Mouse (Mus musculus): Measurements from ENCODE around the gene Fbxl19. TPM values are rescaled to one million over a fixed set of nuclear protein-coding genes. Genes with fewer than 3 reads are reported as not detected.
A peak's percentile ranks its signal among the peaks of the same experiment; 100 is the strongest.

Gene Fbxl19
- total RNA-seq, 4 experiments from 2014 or later, result 52.2 to 65.5 (median 56.3) TPM

DNA sequence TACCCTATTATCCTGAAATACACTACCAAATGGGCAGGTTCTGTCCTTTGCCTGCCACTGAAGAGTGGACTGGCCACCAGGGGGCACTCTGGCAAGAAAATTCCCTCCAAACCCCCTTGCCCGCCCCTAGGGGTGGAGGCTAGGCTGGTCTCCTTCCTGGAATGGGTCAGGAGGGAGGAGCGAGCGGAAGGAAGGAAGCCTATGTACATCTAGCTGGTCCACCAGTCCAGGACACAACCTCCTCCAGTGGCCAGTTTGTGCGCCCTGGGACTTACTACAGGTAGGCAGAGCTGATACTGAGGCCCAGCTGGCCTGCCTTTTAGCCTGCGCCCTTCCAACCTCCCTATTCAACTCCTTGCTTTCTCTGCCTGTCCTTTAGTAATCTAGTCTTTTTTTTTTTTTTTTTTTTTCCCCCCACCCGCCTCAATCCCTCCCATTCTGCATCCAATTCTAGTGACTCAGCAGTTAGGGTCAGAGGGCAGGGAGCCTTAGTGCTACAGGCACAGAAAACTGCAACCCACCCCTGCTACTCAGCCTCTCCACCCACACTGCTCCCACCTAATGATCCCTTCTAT lies 56.2 kb downstream of the Fbxl19 start, which contains the start of gene Hsd3b7:
Gene Hsd3b7 (plus strand): TSS at position 170 of the 575 bp plus-strand sequence.
- peak; percentile 82 to 89 for DNase-seq (ENCODE audit: low spot score in 2 of 2)

DNA sequence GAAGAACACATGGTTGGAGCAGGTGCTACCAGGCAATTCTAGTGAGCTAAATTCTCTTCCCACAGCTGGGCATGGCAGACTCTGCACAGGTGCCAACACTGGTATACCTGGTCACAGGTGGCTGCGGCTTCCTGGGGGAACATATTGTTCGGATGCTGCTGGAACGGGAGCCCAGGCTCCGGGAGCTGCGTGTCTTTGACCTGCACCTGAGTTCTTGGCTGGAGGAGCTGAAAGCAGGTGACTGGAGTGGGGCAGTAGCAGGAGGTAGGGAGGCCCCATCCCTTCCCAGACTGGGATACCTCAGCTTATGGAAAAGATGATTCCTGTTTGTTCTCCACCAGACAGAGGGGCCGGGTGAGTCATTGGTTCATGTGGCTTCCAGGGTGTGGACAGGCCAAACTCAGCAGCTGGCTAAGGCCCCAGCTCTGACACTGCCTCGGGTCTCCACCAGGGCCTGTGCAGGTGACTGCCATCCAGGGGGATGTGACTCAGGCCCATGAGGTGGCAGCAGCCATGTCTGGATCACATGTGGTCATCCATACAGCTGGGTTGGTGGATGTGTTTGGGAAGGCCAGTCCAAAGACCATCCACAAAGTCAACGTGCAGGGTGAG lies 56.8 kb downstream of the Fbxl19 start:
- DNase-seq (ENCODE audit: low spot score in 2 of 2), result no peak

DNA sequence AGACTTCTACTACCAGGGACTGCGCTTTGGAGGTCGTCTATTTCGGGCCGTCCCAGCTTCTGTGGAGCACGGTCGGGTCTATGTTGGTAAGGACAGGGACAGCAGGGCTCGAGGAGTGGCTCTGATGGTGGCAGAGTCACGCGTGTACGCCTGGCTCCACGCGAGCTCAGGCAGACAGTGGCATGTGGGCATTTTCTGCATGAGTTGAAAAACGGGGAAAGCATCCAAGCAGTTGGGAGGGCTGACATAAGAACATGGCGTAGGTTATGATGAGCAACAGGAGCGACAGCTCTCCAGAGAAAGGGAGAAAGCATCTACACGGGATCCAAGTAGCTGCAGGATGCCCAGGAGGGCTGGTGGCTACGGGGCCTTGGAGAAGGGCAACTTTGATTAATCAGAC lies 58.0 kb downstream of the Fbxl19 start:
- no peak for DNase-seq (ENCODE audit: low spot score in 2 of 2)

DNA sequence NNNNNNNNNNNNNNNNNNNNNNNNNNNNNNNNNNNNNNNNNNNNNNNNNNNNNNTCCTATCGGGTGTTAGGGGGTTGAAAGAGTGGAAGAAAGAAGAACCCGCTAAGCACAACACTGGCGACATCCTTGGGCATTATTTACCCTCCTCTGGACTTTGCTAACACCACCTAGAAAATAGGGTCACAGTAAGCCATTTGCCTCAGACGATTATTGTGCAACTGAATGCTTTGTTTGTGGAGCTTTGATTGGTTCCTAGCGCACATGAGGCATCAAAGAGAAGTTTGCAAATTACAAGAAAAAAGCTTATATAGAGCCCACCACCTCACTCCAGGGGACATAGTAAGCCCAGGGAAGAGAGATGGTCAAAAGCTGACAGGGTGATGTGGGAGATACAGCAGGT lies 64.5 kb downstream of the Fbxl19 start:
- DNase-seq (ENCODE audit: low spot score in 2 of 2), result no peak

DNA sequence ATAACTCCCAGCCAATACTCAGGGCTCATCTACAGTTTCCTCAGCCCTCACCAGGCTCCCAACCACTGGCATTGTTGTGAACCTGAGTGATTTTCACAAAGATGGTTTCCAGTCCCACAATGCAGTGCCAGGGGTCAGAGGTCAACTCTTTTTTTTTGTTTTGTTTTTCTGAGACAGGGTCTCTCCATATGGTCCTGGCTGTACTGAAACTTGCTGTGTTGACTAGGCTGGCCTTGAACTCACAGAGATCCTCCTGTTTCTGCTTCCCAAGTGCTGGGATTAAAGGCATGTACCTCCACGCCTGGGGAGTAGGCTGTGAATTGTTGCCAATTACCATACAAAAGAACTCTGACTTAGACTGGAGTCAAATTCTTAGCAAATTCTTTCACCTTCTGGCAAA lies 65.5 kb downstream of the Fbxl19 start:
- DNase-seq (ENCODE audit: low spot score in 2 of 2), result no peak

DNA sequence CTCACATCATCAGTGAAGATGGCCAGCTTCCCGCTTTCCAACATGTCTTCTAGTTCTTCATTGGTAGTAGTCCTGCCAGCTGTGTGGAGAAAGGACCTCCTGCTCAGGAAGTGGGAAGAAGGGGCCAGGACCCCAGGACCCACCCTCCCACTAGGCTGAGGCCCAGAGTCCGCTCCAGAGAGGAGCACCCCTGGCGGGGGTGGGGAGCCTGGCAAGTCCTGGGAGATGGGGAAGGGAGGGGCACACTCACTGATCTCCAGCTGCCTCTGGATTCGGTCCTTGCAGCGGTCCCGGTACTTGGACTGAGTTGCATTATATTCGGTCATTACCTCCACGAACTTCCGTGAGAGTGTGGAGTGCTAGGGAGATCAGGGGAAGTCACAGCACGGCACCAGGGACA lies 66.3 kb downstream of the Fbxl19 start:
- no peak for DNase-seq (ENCODE audit: low spot score in 2 of 2)

DNA sequence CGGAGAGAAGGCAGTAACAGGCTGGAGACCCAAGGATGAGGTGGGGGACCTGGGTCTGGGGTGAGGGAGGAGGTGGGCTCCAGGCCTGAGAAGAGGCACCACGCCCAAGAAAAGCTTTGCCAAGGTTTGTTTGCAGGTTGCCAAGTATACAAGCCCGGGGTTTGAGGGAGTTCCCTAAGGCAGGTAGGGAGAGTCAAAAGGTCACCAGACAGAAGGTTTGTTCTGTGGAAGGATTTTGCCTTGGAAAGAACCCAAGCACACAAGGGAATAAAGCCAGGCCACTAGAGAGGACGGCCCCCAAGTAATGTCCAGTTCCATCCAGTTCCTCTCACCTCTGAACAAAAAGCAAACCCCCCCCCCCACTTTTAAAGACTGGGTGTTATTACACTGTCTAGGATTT lies 66.9 kb downstream of the Fbxl19 start:
- DNase-seq (ENCODE audit: low spot score in 2 of 2), result no peak

DNA sequence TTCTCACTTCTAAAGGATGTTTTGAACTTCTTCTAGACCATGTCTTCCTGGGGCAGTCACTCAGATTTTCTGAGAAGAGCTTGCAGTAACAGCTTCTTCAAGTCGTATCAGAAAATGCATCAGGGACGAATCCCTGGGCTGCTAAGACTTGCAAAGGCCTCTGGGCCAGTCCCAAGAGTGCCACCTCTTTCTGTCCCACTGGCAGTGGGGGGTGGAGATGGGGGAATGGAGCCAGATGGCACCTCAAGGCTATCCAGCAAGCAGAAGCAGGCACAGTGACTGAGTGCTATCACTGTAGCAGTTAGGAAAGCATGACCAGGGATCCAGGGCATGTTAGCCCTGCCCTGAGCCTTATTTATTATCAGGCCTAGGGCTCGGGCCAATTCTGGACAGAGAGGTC lies 67.9 kb downstream of the Fbxl19 start:
- no peak for DNase-seq (ENCODE audit: low spot score in 2 of 2)

DNA sequence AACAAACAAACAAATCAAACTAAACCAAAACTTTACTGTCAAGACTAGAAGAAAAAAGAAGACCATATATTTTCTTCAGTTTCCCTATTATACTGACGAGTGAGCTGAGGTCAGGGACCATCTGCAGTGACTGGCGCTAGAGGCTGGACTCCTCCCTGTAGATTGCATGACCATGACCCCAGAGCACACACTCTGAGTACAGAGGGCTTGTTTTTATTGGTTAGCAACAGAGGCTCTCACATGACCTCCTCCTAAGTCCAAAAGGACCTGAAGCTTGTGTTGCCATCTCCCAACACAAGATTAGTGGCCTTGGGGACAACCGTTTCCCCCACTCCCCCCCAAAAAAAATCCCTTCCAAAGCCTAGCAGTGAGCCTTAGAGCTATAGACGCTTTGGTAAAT lies 69.5 kb downstream of the Fbxl19 start:
- DNase-seq (ENCODE audit: low spot score in 2 of 2), result no peak

DNA sequence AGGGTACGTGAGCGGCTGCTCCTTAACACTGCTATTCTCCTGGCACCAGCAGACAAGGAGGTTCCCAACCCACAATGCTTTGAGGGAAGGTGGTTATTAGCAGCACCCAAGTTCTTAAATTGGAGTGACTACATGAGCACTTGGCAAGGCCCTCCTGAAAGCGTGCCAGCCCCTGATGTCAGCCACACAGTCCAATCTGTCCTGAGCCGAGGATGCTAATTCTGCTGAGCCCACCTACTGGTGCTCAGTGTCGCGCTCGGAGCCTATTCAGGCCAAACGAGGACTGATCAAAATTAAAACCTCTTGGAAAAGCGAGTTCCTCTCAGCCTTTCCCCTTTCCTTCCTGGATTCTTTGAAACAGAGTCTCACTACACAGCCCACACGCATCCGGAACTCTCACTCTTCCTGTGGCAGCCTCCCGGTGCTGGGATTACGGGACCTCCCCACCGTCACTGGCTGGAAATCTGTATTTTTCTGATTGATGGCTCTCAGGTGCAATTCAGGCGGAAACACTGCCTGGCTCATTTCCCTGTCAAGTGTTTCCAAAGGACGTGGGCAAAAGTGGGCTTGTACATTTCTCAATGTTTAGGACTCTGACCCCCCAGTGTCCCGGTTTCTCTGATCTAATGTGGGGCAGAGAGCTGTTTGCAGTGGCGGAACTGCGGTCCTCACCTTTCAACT lies 70.0 kb downstream of the Fbxl19 start:
- peak; percentile 77 to 83 for DNase-seq (ENCODE audit: low spot score in 2 of 2)

DNA sequence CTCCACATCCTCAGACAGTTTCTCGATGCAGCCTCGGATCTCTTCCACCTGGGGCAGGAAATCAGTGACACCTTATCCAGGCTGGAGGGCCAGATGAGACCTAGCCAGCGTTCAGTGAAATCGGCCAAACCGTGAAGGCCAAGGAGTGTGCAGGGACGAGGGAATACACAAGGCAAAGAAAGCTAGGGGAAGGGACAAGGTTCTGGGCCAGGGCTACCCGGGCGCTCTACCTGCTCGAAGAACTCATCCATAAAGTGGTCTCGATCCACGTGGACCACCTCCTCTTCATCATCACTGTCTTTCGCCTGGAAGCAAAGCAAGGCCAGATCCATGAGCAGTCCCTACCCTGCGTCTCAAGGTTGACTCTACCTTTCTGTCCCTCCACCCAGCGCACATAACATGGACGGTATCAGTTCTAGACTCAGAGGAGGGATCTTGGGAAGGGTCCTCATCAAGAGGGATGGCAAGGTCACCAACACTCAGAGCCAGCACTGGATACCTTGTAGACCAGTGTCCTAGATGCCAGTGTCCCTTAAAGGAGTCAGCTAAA lies 70.8 kb downstream of the Fbxl19 start:
- no peak for DNase-seq (ENCODE audit: low spot score in 2 of 2)

DNA sequence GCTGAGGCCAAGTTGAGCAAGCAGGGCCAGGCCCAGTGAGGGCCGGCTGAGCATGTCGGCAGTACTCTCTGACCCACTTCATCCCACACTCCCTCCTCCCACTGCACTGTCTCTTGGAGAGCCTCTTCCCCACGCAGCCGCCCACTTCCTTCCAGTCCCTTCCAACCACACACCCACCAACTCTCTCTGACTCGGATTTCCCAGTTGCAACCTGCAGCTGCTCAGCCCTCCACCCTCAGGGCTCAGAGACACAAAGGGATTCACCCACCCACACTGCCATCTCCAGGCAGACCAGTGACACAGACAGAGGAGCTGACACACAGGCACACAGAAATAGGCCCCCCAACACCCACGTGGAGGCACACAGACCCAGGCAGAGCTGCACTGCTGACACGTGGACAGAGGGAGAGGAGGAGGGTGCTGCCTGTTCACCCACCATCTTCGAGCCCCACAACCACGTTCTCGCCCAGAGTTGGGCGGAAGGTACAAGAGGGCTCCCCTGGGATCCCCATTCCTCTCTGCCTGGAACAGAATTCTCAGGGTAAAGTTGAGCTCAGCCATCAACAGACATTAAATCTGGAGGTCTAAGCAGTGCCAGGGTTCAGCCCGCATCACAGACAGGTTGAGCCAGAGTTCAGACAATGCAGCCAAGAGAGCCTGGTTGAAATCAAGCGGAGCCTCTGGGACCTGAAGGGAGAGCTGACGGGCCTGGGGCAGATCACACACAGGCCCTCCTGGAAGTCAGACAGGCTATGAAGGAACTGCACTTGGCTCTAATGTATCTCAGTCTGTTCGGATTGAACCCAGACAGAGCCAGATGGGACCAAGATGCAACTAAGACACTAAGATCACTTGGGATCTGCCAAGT lies 71.8 kb downstream of the Fbxl19 start:
- peak; percentile 60 to 84 for DNase-seq (ENCODE audit: low spot score in 2 of 2)

DNA sequence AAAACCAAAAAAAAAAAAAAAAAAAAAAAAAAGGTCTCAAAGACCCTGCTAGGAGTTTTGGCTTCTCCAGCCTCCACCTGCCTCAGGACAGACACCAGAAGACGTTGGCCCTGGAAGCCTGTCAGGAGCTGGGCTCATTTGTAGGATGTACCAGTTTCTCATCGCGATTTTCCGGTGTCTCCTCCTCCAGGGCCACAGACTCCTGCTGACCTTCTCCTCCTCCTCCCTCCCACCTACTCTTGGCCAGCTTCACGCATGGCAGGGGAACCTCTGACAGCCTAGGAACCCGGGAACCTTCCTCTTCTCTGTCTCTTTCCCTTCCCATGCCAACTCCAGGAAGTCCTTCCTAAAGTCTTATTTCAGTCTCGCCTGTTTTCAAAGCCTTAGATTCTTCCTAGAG lies 72.7 kb downstream of the Fbxl19 start:
- DNase-seq (ENCODE audit: low spot score in 2 of 2), result no peak

DNA sequence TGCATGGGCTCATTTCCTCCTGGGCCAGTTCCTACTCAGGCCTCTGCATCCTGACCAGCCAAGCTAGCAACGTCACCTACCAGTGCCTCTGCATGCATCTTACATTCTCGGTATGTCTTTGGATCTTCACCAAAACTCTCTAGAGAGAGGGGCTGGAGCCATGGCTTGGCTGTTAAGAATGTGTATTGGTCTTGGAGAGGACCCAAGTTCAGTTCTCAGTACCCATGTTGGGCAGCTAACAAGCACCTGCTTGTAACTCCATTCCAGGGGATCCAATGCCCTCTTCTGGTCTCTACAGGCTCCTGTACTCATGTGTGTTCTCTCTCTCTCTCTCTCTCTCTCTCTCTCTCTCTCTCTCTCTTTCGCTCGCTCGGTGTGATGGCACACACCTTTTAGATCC lies 73.4 kb downstream of the Fbxl19 start:
- no peak for DNase-seq (ENCODE audit: low spot score in 2 of 2)

Small RNA genes within 50 kb of the gene (microRNA-seq; reads per million reads assigned to microRNA genes)
- gene Mir762, result 0 reads per million in 2 experiments

Other genes starting within 250 kb of the Fbxl19 start
- 100 to 1,000 TPM; 118 to 139 (median 120) TPM for gene Srcap, start 232.6 kb upstream of the Fbxl19 start, total RNA-seq (2022)
- gene Gm42715, start 225.0 kb upstream of the Fbxl19 start, total RNA-seq (2022), result 10 to 100 TPM in 1 of 4 experiments, 1 to 10 TPM in 3; 8.1 to 17.1 (median 9.6) TPM
- 1 to 10 TPM in 1 of 4 experiments, under 1 TPM in 1, not detected in 2; 0.78 to 1.7 TPM for gene Tmem265, start 183.2 kb upstream of the Fbxl19 start, total RNA-seq (2022)
- 10 to 100 TPM; 74.1 to 82.6 (median 79.2) TPM for gene Phkg2, start 171.2 kb upstream of the Fbxl19 start, total RNA-seq (2022)
- 10 to 100 TPM in 2 of 4 experiments, 1 to 10 TPM in 2; 7.7 to 12.8 (median 10.1) TPM for gene Ccdc189, start 155.9 kb upstream of the Fbxl19 start, total RNA-seq (2022)
- gene Rnf40, start 155.8 kb upstream of the Fbxl19 start, total RNA-seq (2022), result 10 to 100 TPM; 70.0 to 79.2 (median 72.7) TPM
- 10 to 100 TPM; 21.7 to 22.6 (median 22.1) TPM for gene Zfp629, start 128.7 kb upstream of the Fbxl19 start, total RNA-seq (2022)
- gene Bcl7c, start 35.6 kb upstream of the Fbxl19 start, total RNA-seq (2022), result 10 to 100 TPM; 26.5 to 38.4 (median 31.9) TPM
- 1 to 10 TPM; 3.1 to 5.2 (median 3.5) TPM for gene Ctf1, start 31.8 kb upstream of the Fbxl19 start, total RNA-seq (2022)
- gene Ctf2, start 12.4 kb upstream of the Fbxl19 start, total RNA-seq (2022), result not detected
- 10 to 100 TPM; 25.8 to 30.7 (median 29.4) TPM for gene Orai3, start 25.3 kb downstream of the Fbxl19 start, total RNA-seq (2022)
- 10 to 100 TPM; 46.6 to 56.4 (median 48.7) TPM for gene Setd1a, start 32.1 kb downstream of the Fbxl19 start, total RNA-seq (2022)
- 1 to 10 TPM; 2.0 to 5.7 (median 2.3) TPM for gene Gm49388, start 41.1 kb downstream of the Fbxl19 start, total RNA-seq (2022)
- gene Hsd3b7, start 56.1 kb downstream of the Fbxl19 start, total RNA-seq (2022), result 10 to 100 TPM in 2 of 4 experiments, 1 to 10 TPM in 2; 4.8 to 12.2 (median 10.7) TPM
- 10 to 100 TPM; 61.0 to 86.0 (median 77.0) TPM for gene Stx4a, start 79.8 kb downstream of the Fbxl19 start, total RNA-seq (2022)
- 100 to 1,000 TPM; 344 to 361 (median 348) TPM for gene Stx1b, start 80.0 kb downstream of the Fbxl19 start, total RNA-seq (2022)
- 10 to 100 TPM; 34.5 to 36.5 (median 35.0) TPM for gene Zfp646, start 131.7 kb downstream of the Fbxl19 start, total RNA-seq (2022)
- 10 to 100 TPM; 19.2 to 23.8 (median 22.9) TPM for gene Zfp668, start 132.3 kb downstream of the Fbxl19 start, total RNA-seq (2022)
- gene Prss53, start 146.4 kb downstream of the Fbxl19 start, total RNA-seq (2022), result 1 to 10 TPM; 2.0 to 4.0 (median 2.8) TPM
- gene Gm21974, start 150.9 kb downstream of the Fbxl19 start, total RNA-seq (2022), result not detected
- 10 to 100 TPM; 23.8 to 36.6 (median 31.8) TPM for gene Vkorc1, start 151.1 kb downstream of the Fbxl19 start, total RNA-seq (2022)
- 10 to 100 TPM; 42.0 to 45.2 (median 42.2) TPM for gene Bckdk, start 159.5 kb downstream of the Fbxl19 start, total RNA-seq (2022)
- gene Kat8, start 168.0 kb downstream of the Fbxl19 start, total RNA-seq (2022), result 10 to 100 TPM; 28.5 to 38.3 (median 34.5) TPM
- under 1 TPM; 0.18 to 0.98 (median 0.46) TPM for gene Prss8, start 185.6 kb downstream of the Fbxl19 start, total RNA-seq (2022)
- gene Prss36, start 202.2 kb downstream of the Fbxl19 start, total RNA-seq (2022), result 10 to 100 TPM in 1 of 4 experiments, 1 to 10 TPM in 3; 8.0 to 12.7 (median 9.1) TPM
- gene Fus, start 222.9 kb downstream of the Fbxl19 start, total RNA-seq (2022), result 100 to 1,000 TPM; 328 to 387 (median 356) TPM
- gene Pycard, start 249.3 kb downstream of the Fbxl19 start, total RNA-seq (2022), result 10 to 100 TPM in 2 of 4 experiments, 1 to 10 TPM in 2; 2.6 to 14.8 (median 7.2) TPM

Measured in layer of hippocampus, adult 8-10 months (tissue).